Mouse (Mus musculus) stomach, embryonic 14.5 days (tissue): ENCODE data around the gene Igfbp6. TPM values are rescaled to one million over a fixed set of nuclear protein-coding genes. Genes with fewer than 3 reads are reported as not detected.
"Not testable (repeated sequence)": the region's sequence is repeated elsewhere in the genome, so short reads cannot be mapped to it uniquely, and the experiment has no call there.

ENCODE experiments used
- ATAC-seq: fragments of 200-750 bp; cut with Nextera tagmentation; 2 replicates; pipeline ENCODE4 v1.8.0; 2017; ENCODE audit warnings: low read depth, moderate TSS enrichment; ENCODE audit not compliant: insufficient number of reproducible peaks, insufficient read depth, low FRiP score
- H3K27ac ChIP-seq: fragments of 300-500 bp; sonication (generic); 2 replicates; pipeline ENCODE4 v1.5.1; 2014; ENCODE audit warnings: mild to moderate bottlenecking, low read length, moderate library complexity, mixed read lengths
- H3K27me3 ChIP-seq: fragments of 300-500 bp; sonication (generic); 2 replicates; pipeline ENCODE4 v1.6.1; 2014; ENCODE audit warnings: low read length, control low read depth, mixed read lengths; ENCODE audit not compliant: control insufficient read depth, insufficient read depth
- H3K36me3 ChIP-seq: fragments of 300-500 bp; sonication (generic); 2 replicates; pipeline ENCODE4 v1.6.1; 2014; ENCODE audit warnings: mild to moderate bottlenecking, control low read depth, low read length, moderate library complexity, mixed read lengths; ENCODE audit not compliant: control insufficient read depth, insufficient read depth
- H3K4me1 ChIP-seq: fragments of 300-500 bp; sonication (generic); 2 replicates; pipeline ENCODE4 v1.6.1; 2014; ENCODE audit warnings: low read length, control low read depth, mixed read lengths; ENCODE audit not compliant: control insufficient read depth, insufficient read depth
- H3K4me2 ChIP-seq: fragments of 300-500 bp; sonication (generic); replicated peaks from 2 replicates; pipeline ENCODE4 v1.6.1; 2014; ENCODE audit warnings: low read depth, low read length, control low read depth
- H3K4me3 ChIP-seq: fragments of 300-500 bp; sonication (generic); 2 replicates; pipeline ENCODE4 v1.5.1; 2014; ENCODE audit warnings: low read depth, low read length, control low read depth
- H3K9ac ChIP-seq: fragments of 300-500 bp; sonication (generic); replicated peaks from 2 replicates; pipeline ENCODE4 v1.6.1; 2014; ENCODE audit warnings: low read depth, mild to moderate bottlenecking, control low read depth, low read length, moderate library complexity, mixed read lengths
- H3K9me3 ChIP-seq: fragments of 300-500 bp; sonication (generic); 2 replicates; pipeline ENCODE4 v1.6.1; 2016; ENCODE audit warnings: low read depth, low read length, control low read depth; ENCODE audit not compliant: control insufficient read depth
- WGBS: fragments of 180-500 bp; shearing (Covaris S2); extraction: QIAGEN DNeasy Blood & Tissue Kit; methylation state at CpG from one replicate; pipeline ENCODE4 v1.1.7; 2014; 5-methylcytosine and 5-hydroxymethylcytosine counted together
- polyA plus RNA-seq: library from polyadenylated mRNA; unstranded; fragments of >200 nt; fragmentation: Nextera tagmentation; extraction: Ambion mirVana; gene quantifications from 2 replicates; pipeline ENCODE4 v1.2.1, GENCODE M21; 2014

Gene Igfbp6
- polyA plus RNA-seq, 1 experiment from 2014 or later: 13.1 TPM

- Histone ChIP-seq H3K4me1 (peaks cover 17% of the 10 kb centered on the region; the same call in 1 of the 2 replicates), H3K4me2 (no peak within 1 kb of the TSS; the same call in 1 of the 2 replicates), H3K9me3 (0 out of 2 replicates have a peak, but pooled peaks cover 2% of the 10 kb centered on the region), H3K27ac (peak within 1 kb of the TSS; percentile 3; the same call in 1 of the 2 replicates), H3K27me3 (no peaks in the 10 kb centered on the region), H3K9ac (no peak within 1 kb of the TSS), H3K36me3 (no peaks in the 10 kb centered on the region), H3K4me3 (no peak within 1 kb of the TSS)
- WGBS: 31% methylated on average over 20 of the region's 20 CpGs
- peak; percentile 42; the same call in 1 of the 2 replicates for ATAC-seq
Observed at GRCm38 (mm10) chr15:102150301-102151135, 6.4 kb downstream of the Igfbp6 start, which contains the start of gene Soat2. Gene Soat2 (plus strand): TSS chr15:102150526.

- Histone ChIP-seq H3K4me3 (no peak overlapping the region), H3K4me2 (no peak overlapping the region), H3K36me3 (no peaks in the 10 kb centered on the region), H3K9ac (no peak overlapping the region), H3K27ac (no peak overlapping the region), H3K9me3 (0 out of 2 replicates have a peak, but pooled peaks cover 2% of the 10 kb centered on the region), H3K27me3 (no peaks in the 10 kb centered on the region), H3K4me1 (peaks cover 16% of the 10 kb centered on the region; the same call in 1 of the 2 replicates)
- ATAC-seq: no peak
- 42% methylated on average over 4 of the region's 4 CpGs for WGBS
Observed at GRCm38 (mm10) chr15:102152646-102153045, 8.5 kb downstream of the Igfbp6 start.

- H3K9me3 ChIP-seq, H3K4me3 ChIP-seq, H3K4me2 ChIP-seq, H3K9ac ChIP-seq, ATAC-seq, H3K27me3 ChIP-seq, H3K36me3 ChIP-seq, H3K27ac ChIP-seq: not testable (repeated sequence)
- 91% methylated on average over 6 of the region's 6 CpGs for WGBS
- H3K4me1 ChIP-seq: peaks cover 12% of the 10 kb centered on the region; the same call in 1 of the 2 replicates
Observed at GRCm38 (mm10) chr15:102155006-102155405, 10.8 kb downstream of the Igfbp6 start.

GRCm38 (mm10) chr15:102156836-102157235 lies 12.7 kb downstream of the Igfbp6 start:
- no peaks in the 10 kb centered on the region for H3K4me1 ChIP-seq
- H3K27ac ChIP-seq: no peak overlapping the region
- 0 out of 2 replicates have a peak, but pooled peaks cover 2% of the 10 kb centered on the region for H3K9me3 ChIP-seq
- no peak for ATAC-seq
- H3K36me3 ChIP-seq: no peaks in the 10 kb centered on the region
- 40% methylated on average over 20 of the region's 20 CpGs for WGBS
- H3K4me2 ChIP-seq: no peak overlapping the region
- H3K9ac ChIP-seq: no peak overlapping the region
- no peaks in the 10 kb centered on the region for H3K27me3 ChIP-seq
- no peak overlapping the region for H3K4me3 ChIP-seq

GRCm38 (mm10) chr15:102160415-102161060 lies 16.4 kb downstream of the Igfbp6 start:
- ATAC-seq: no peak
- Histone ChIP-seq H3K27ac (no peak overlapping the region), H3K4me2 (no peak overlapping the region), H3K4me1 (0 out of 2 replicates have a peak, but pooled peaks cover 1% of the 10 kb centered on the region), H3K9ac (no peak overlapping the region), H3K27me3 (no peaks in the 10 kb centered on the region), H3K36me3 (no peaks in the 10 kb centered on the region), H3K4me3 (no peak overlapping the region), H3K9me3 (no peaks in the 10 kb centered on the region)
- 58% methylated on average over 26 of the region's 27 CpGs for WGBS

GRCm38 (mm10) chr15:102163900-102164693 lies 19.9 kb downstream of the Igfbp6 start:
- Histone ChIP-seq H3K36me3 (no peaks in the 10 kb centered on the region), H3K4me1 (peaks cover 14% of the 10 kb centered on the region; the same call in 1 of the 2 replicates), H3K9me3 (no peaks in the 10 kb centered on the region), H3K4me2 (no peak overlapping the region), H3K27me3 (no peaks in the 10 kb centered on the region), H3K4me3 (no peak overlapping the region), H3K27ac (no peak overlapping the region), H3K9ac (no peak overlapping the region)
- 67% methylated on average over 3 of the region's 3 CpGs for WGBS
- no peak for ATAC-seq

DNA sequence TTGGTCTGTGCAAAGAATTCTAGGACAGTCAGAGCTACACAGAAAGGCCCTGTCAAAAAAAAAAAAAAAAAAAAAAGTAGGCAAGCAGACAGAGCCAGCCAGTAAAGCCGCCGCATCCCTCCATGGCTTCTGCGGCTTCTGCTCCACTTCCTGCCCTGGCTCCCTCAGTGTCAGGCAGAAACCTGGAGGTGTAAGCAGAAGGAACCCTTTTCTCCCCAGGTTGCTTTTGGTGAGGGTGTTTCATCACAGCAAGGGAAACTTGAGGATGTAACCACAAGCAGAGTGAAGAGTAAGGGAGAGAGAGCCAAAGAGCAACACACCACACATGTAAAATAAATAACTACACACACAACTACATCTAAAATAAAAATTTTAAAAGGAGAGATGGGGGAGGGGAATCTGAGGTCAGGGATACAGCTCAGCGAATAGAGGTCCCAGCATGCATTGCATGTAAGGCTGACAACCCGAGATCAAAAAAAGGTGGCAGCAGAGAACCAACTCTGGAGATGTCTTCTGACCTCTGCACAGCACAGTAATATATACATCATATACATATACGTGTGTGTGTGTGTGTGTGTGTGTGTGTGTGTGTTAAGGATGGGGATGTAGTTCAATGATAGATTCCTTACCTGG lies 21.4 kb downstream of the Igfbp6 start:
- no peak for ATAC-seq
- H3K4me1 ChIP-seq: peaks cover 15% of the 10 kb centered on the region; the same call in 1 of the 2 replicates
- no peak overlapping the region for H3K4me3 ChIP-seq
- no peaks in the 10 kb centered on the region for H3K36me3 ChIP-seq
- no peak overlapping the region for H3K27ac ChIP-seq
- H3K9ac ChIP-seq: no peak overlapping the region
- no peaks in the 10 kb centered on the region for H3K9me3 ChIP-seq
- WGBS: 42% methylated on average over 6 of the region's 6 CpGs
- H3K27me3 ChIP-seq: no peaks in the 10 kb centered on the region
- no peak overlapping the region for H3K4me2 ChIP-seq
